Mouse (Mus musculus): ENCODE data around the gene Ide. TPM values are rescaled to one million over a fixed set of nuclear protein-coding genes. Genes with fewer than 3 reads are reported as not detected.

Ide gene
- polyA plus RNA-seq, 1 experiment, result 94.3 TPM

GRCm38 (mm10) chr19:37346258-37346657, 8.6 kb upstream of the Ide start:
- H3K27ac ChIP-seq (ENCODE audit: insufficient read depth, low read depth, low read length), result no peak overlapping the region
- WGBS, result 66% methylated on average over 3 of the region's 3 CpGs
- TF ChIP-seq CTCF (IDR thresholded peaks at IDR 0.05; ENCODE audit: insufficient read depth, low read depth, low read length) (no peak), POLR2A (IDR thresholded peaks at IDR 0.05; ENCODE audit: insufficient read depth, low read depth, low read length) (no peak)
- peaks cover 4% of the 10 kb centered on the region for H3K4me1 ChIP-seq (ENCODE audit: control insufficient read depth, insufficient read depth, low read length)
- H3K4me3 ChIP-seq (ENCODE audit: insufficient read depth, low read depth, low read length), result no peak overlapping the region

- Histone ChIP-seq H3K4me3 (ENCODE audit: insufficient read depth, low read depth, low read length) (no peak overlapping the region), H3K27ac (ENCODE audit: insufficient read depth, low read depth, low read length) (no peak overlapping the region), H3K4me1 (ENCODE audit: control insufficient read depth, insufficient read depth, low read length) (peaks cover 4% of the 10 kb centered on the region)
- TF ChIP-seq CTCF (IDR thresholded peaks at IDR 0.05; ENCODE audit: insufficient read depth, low read depth, low read length), result no peak
- TF ChIP-seq POLR2A (IDR thresholded peaks at IDR 0.05; ENCODE audit: insufficient read depth, low read depth, low read length), result no peak
- WGBS, result 85% methylated on average over 5 of the region's 5 CpGs
Observed at GRCm38 (mm10) chr19:37343899-37344298, 6.2 kb upstream of the Ide start.

GRCm38 (mm10) chr19:37340931-37341330, 3.3 kb upstream of the Ide start:
- TF ChIP-seq POLR2A (IDR thresholded peaks at IDR 0.05; ENCODE audit: insufficient read depth, low read depth, low read length) (no peak), CTCF (IDR thresholded peaks at IDR 0.05; ENCODE audit: insufficient read depth, low read depth, low read length) (no peak)
- Histone ChIP-seq H3K4me3 (ENCODE audit: insufficient read depth, low read depth, low read length) (no peak overlapping the region), H3K27ac (ENCODE audit: insufficient read depth, low read depth, low read length) (no peak overlapping the region), H3K4me1 (ENCODE audit: control insufficient read depth, insufficient read depth, low read length) (no peaks in the 10 kb centered on the region)
- WGBS, result 86% methylated on average over 5 of the region's 5 CpGs

GRCm38 (mm10) chr19:37340495-37340894, 2.8 kb upstream of the Ide start:
- Histone ChIP-seq H3K4me3 (ENCODE audit: insufficient read depth, low read depth, low read length) (no peak overlapping the region), H3K27ac (ENCODE audit: insufficient read depth, low read depth, low read length) (no peak overlapping the region), H3K4me1 (ENCODE audit: control insufficient read depth, insufficient read depth, low read length) (no peaks in the 10 kb centered on the region)
- no peak for TF ChIP-seq CTCF (IDR thresholded peaks at IDR 0.05; ENCODE audit: insufficient read depth, low read depth, low read length)
- 66% methylated on average over 5 of the region's 5 CpGs for WGBS

- WGBS, result 96% methylated on average over 1 of the region's 1 CpGs
- TF ChIP-seq CTCF (IDR thresholded peaks at IDR 0.05; ENCODE audit: insufficient read depth, low read depth, low read length) (no peak), POLR2A (IDR thresholded peaks at IDR 0.05; ENCODE audit: insufficient read depth, low read depth, low read length) (no peak)
- H3K4me1 ChIP-seq (ENCODE audit: control insufficient read depth, insufficient read depth, low read length), result peaks cover 3% of the 10 kb centered on the region; the same call in 1 of the 2 replicates
- no peak overlapping the region for H3K4me3 ChIP-seq (ENCODE audit: insufficient read depth, low read depth, low read length)
- H3K27ac ChIP-seq (ENCODE audit: insufficient read depth, low read depth, low read length), result no peak overlapping the region
Observed at GRCm38 (mm10) chr19:37335392-37335791, 2.3 kb downstream of the Ide start.

GRCm38 (mm10) chr19:37333357-37333756, 4.3 kb downstream of the Ide start:
- Histone ChIP-seq H3K4me3 (ENCODE audit: insufficient read depth, low read depth, low read length) (no peak overlapping the region), H3K4me1 (ENCODE audit: control insufficient read depth, insufficient read depth, low read length) (peaks cover 3% of the 10 kb centered on the region; the same call in 1 of the 2 replicates), H3K27ac (ENCODE audit: insufficient read depth, low read depth, low read length) (no peak overlapping the region)
- 83% methylated on average over 5 of the region's 5 CpGs for WGBS
- no peak for TF ChIP-seq POLR2A (IDR thresholded peaks at IDR 0.05; ENCODE audit: insufficient read depth, low read depth, low read length)
- TF ChIP-seq CTCF (IDR thresholded peaks at IDR 0.05; ENCODE audit: insufficient read depth, low read depth, low read length), result no peak

- H3K4me1 ChIP-seq (ENCODE audit: control insufficient read depth, insufficient read depth, low read length), result peaks cover 3% of the 10 kb centered on the region; the same call in 1 of the 2 replicates
- H3K4me3 ChIP-seq (ENCODE audit: insufficient read depth, low read depth, low read length), result no peak overlapping the region
- no peak for TF ChIP-seq POLR2A (IDR thresholded peaks at IDR 0.05; ENCODE audit: insufficient read depth, low read depth, low read length)
- TF ChIP-seq CTCF (IDR thresholded peaks at IDR 0.05; ENCODE audit: insufficient read depth, low read depth, low read length), result no peak
- WGBS, result 82% methylated on average over 4 of the region's 4 CpGs
- no peak overlapping the region for H3K27ac ChIP-seq (ENCODE audit: insufficient read depth, low read depth, low read length)
Observed at GRCm38 (mm10) chr19:37332726-37333125, 4.9 kb downstream of the Ide start.

- Histone ChIP-seq H3K27ac (ENCODE audit: insufficient read depth, low read depth, low read length) (no peak overlapping the region), H3K4me1 (ENCODE audit: control insufficient read depth, insufficient read depth, low read length) (no peaks in the 10 kb centered on the region), H3K4me3 (ENCODE audit: insufficient read depth, low read depth, low read length) (no peak overlapping the region)
- WGBS, result 76% methylated on average over 5 of the region's 5 CpGs
- TF ChIP-seq POLR2A (IDR thresholded peaks at IDR 0.05; ENCODE audit: insufficient read depth, low read depth, low read length) (no peak), CTCF (IDR thresholded peaks at IDR 0.05; ENCODE audit: insufficient read depth, low read depth, low read length) (no peak)
Observed at GRCm38 (mm10) chr19:37327216-37327615, 10.4 kb downstream of the Ide start.

- TF ChIP-seq POLR2A (IDR thresholded peaks at IDR 0.05; ENCODE audit: insufficient read depth, low read depth, low read length), result no peak
- TF ChIP-seq CTCF (IDR thresholded peaks at IDR 0.05; ENCODE audit: insufficient read depth, low read depth, low read length), result no peak
- whole genome bisulfite sequencing, result 59% methylated on average over 3 of the region's 3 CpGs
- H3K4me3 ChIP-seq (ENCODE audit: insufficient read depth, low read depth, low read length), result no peak overlapping the region
- no peak overlapping the region for H3K27ac ChIP-seq (ENCODE audit: insufficient read depth, low read depth, low read length)
- no peaks in the 10 kb centered on the region for H3K4me1 ChIP-seq (ENCODE audit: control insufficient read depth, insufficient read depth, low read length)
Observed at GRCm38 (mm10) chr19:37323566-37323965, 14.1 kb downstream of the Ide start.

Data from olfactory bulb, adult 2 months (tissue).